Mouse (Mus musculus) CH12.LX (cell line): ENCODE data around the gene Hist1h3f.

ENCODE experiments used
- CHD2 ChIP-seq: IDR thresholded peaks from 2 replicates; pipeline ENCODE4 v1.6.1; 2011; ENCODE audit warnings: low read length, improper control_type of control experiment
- CTCF ChIP-seq, 2 experiments: IDR thresholded peaks in 1 of 2; conservative IDR thresholded peaks in 1 of 2; 2 replicates each; pipeline ENCODE4 v1.5.1; 2011 to 2012; ENCODE audit warnings: low read depth in 2 of 2, low read length in 2 of 2, improper control_type of control experiment in 1 of 2, inconsistent platforms in 1 of 2, mild to moderate bottlenecking in 1 of 2, moderate library complexity in 1 of 2
- ELF1 ChIP-seq: IDR thresholded peaks from 2 replicates; pipeline ENCODE4 v1.6.1; 2014; ENCODE audit warnings: low read depth, mild to moderate bottlenecking, inconsistent platforms, low read length, improper control_type of control experiment
- ETS1 ChIP-seq: conservative IDR thresholded peaks from 2 replicates; pipeline ENCODE4 v1.6.1; 2012; ENCODE audit warnings: low read depth, mild to moderate bottlenecking, inconsistent platforms, low read length, improper control_type of control experiment, moderate library complexity
- GABPA ChIP-seq: IDR thresholded peaks from 2 replicates; pipeline ENCODE4 v1.6.1; 2012; ENCODE audit warnings: low read depth, low read length, improper control_type of control experiment, inconsistent platforms; ENCODE audit not compliant: insufficient replicate concordance
- HCFC1 ChIP-seq: IDR thresholded peaks from 2 replicates; pipeline ENCODE4 v1.6.1; 2012; ENCODE audit warnings: low read depth, mild to moderate bottlenecking, inconsistent platforms, low read length, improper control_type of control experiment
- JUN ChIP-seq: IDR thresholded peaks from 2 replicates; pipeline ENCODE4 v1.6.1; 2011; ENCODE audit warnings: low read depth, mild to moderate bottlenecking, low read length, improper control_type of control experiment, moderate library complexity; ENCODE audit not compliant: insufficient read depth
- POLR2A ChIP-seq: IDR thresholded peaks from 2 replicates; pipeline ENCODE4 v1.6.1; 2011; ENCODE audit warnings: low read depth, mild to moderate bottlenecking, improper control_type of control experiment, low read length
- SIN3A ChIP-seq: IDR thresholded peaks from 2 replicates; pipeline ENCODE4 v1.6.1; 2012; ENCODE audit warnings: low read length, improper control_type of control experiment, inconsistent platforms
- USF1 ChIP-seq: IDR thresholded peaks from 2 replicates; pipeline ENCODE4 v1.6.1; 2014; ENCODE audit warnings: low read depth, mild to moderate bottlenecking, inconsistent platforms, low read length, improper control_type of control experiment
- ZNF384 ChIP-seq: IDR thresholded peaks from 2 replicates; pipeline ENCODE4 v1.6.1; 2012; ENCODE audit warnings: low read depth, low read length, improper control_type of control experiment, inconsistent platforms

DNA sequence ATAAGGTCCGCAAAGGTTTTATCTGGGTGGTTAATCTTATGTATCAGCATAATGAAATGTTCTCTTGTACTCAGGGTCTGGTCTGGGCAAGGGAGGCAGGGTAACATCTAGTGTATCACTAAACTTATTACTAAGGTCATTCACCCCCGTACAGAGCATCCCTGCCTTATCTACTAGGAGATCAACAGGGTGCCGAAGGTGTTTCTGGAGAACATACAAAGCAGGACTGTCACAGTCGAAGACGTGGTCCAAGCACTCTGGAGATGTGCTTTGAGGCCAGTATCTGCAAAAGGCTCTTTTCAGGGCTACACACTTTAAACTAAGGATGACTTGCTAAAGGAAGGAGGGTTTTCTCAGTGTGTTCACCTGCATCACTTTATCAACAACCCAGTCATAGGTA, 2.8 kb downstream of the Hist1h3f start:
- TF ChIP-seq HCFC1 (no peak), CHD2 (no peak), CTCF (conservative IDR thresholded peaks at IDR 0.05 in 1 of 2, IDR thresholded peaks at IDR 0.05 in 1 of 2; ENCODE audit: low read depth in 2 of 2, low read length in 2 of 2) (no peak), USF1 (no peak), JUN (no peak), ETS1 (no peak), POLR2A (no peak), ELF1 (no peak), GABPA (no peak), SIN3A (no peak), ZNF384 (no peak)
